Mouse (Mus musculus): Measurements from ENCODE around the gene Nmbr. TPM values are rescaled to one million over a fixed set of nuclear protein-coding genes. Genes with fewer than 3 reads are reported as not detected.

Nmbr gene
- 1.3 and 1.8 TPM in 2 replicates for polyA plus RNA-seq (2012; rRNA removed)

GRCm38 (mm10) chr10:14705072-14706066 is at the start of gene Nmbr, which contains the start of gene Vta1:
Gene Nmbr, plus strand, starts transcription at chr10:14705591.
Gene Vta1, minus strand, starts transcription at chr10:14705560.
- no peaks in the 10 kb centered on the region; the same call in 1 of the 2 replicates for H3K4me1 ChIP-seq (ENCODE audit: control insufficient read depth, insufficient read depth, low read length)
- no peak within 1 kb of the TSS for H3K27ac ChIP-seq (ENCODE audit: insufficient read depth, low read length)
- H3K4me3 ChIP-seq (ENCODE audit: insufficient read depth, low read length) = peak within 1 kb of the TSS; percentile 81
- TF ChIP-seq POLR2A (IDR thresholded peaks at IDR 0.05; ENCODE audit: extremely low read depth, insufficient read depth, low read length) (0 out of 2 replicates have a peak, but pooled peaks have one; percentile 37), CTCF (IDR thresholded peaks at IDR 0.05; ENCODE audit: extremely low read depth, insufficient read depth, low read length) (peak; percentile 88)

- no peak overlapping the region for H3K4me3 ChIP-seq (ENCODE audit: insufficient read depth, low read length)
- TF ChIP-seq CTCF (IDR thresholded peaks at IDR 0.05; ENCODE audit: extremely low read depth, insufficient read depth, low read length) = no peak
- no peak for TF ChIP-seq POLR2A (IDR thresholded peaks at IDR 0.05; ENCODE audit: extremely low read depth, insufficient read depth, low read length)
- no peak overlapping the region for H3K27ac ChIP-seq (ENCODE audit: insufficient read depth, low read length)
- no peaks in the 10 kb centered on the region for H3K4me1 ChIP-seq (ENCODE audit: control insufficient read depth, insufficient read depth, low read length)
Measured at GRCm38 (mm10) chr10:14660875-14661274, 44.5 kb upstream of the Nmbr start.

DNA sequence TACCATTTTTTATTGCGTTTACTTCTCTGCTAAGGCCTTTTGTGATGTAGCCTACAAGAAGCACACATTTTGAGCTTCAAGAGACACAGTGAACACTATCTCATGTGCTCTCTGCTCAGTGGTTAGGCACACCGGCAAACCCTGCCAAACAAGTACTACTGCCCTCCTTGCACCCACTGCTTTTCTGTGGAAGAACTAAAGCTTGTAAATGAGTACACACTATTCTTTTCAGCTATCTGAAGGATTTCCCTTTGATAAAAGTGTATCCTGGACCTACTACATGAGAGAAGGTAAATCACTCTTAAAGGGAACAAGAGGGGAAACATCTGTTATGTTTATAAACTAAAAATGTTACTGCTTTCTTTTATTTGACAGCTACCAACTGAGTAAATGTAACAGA is 39.2 kb upstream of the Nmbr start:
- no peak for TF ChIP-seq CTCF (IDR thresholded peaks at IDR 0.05; ENCODE audit: extremely low read depth, insufficient read depth, low read length)
- no peak for TF ChIP-seq POLR2A (IDR thresholded peaks at IDR 0.05; ENCODE audit: extremely low read depth, insufficient read depth, low read length)
- H3K4me3 ChIP-seq (ENCODE audit: insufficient read depth, low read length) = no peak overlapping the region
- peaks cover 2% of the 10 kb centered on the region; the same call in 1 of the 2 replicates for H3K4me1 ChIP-seq (ENCODE audit: control insufficient read depth, insufficient read depth, low read length)
- H3K27ac ChIP-seq (ENCODE audit: insufficient read depth, low read length) = no peak overlapping the region

DNA sequence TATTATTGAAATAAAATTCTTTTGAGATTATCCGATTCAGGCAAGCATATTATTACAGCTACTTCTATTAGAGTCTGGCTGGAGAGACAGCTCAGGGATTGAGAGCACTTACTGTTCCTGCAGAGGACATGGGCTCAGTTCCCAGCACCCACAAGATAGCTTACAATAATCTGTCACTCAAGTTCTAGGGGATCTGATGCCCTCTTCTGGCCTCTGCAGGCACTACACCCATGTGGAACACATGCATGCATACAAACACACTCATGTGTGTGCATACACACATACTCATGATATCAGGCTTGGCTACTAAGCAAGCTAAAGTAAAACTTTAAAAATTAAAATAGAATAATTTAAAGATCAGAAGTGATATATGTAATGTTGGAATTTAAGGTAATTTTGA is 19.7 kb upstream of the Nmbr start:
- no peak for TF ChIP-seq CTCF (IDR thresholded peaks at IDR 0.05; ENCODE audit: extremely low read depth, insufficient read depth, low read length)
- no peak for TF ChIP-seq POLR2A (IDR thresholded peaks at IDR 0.05; ENCODE audit: extremely low read depth, insufficient read depth, low read length)
- H3K4me1 ChIP-seq (ENCODE audit: control insufficient read depth, insufficient read depth, low read length) = no peaks in the 10 kb centered on the region
- no peak overlapping the region for H3K4me3 ChIP-seq (ENCODE audit: insufficient read depth, low read length)
- H3K27ac ChIP-seq (ENCODE audit: insufficient read depth, low read length) = no peak overlapping the region

- H3K4me1 ChIP-seq (ENCODE audit: control insufficient read depth, insufficient read depth, low read length) = no peaks in the 10 kb centered on the region
- H3K4me3 ChIP-seq (ENCODE audit: insufficient read depth, low read length) = no peak overlapping the region
- TF ChIP-seq CTCF (IDR thresholded peaks at IDR 0.05; ENCODE audit: extremely low read depth, insufficient read depth, low read length) (no peak), POLR2A (IDR thresholded peaks at IDR 0.05; ENCODE audit: extremely low read depth, insufficient read depth, low read length) (no peak)
- no peak overlapping the region for H3K27ac ChIP-seq (ENCODE audit: insufficient read depth, low read length)
Measured at GRCm38 (mm10) chr10:14688785-14689442, 16.5 kb upstream of the Nmbr start.

DNA sequence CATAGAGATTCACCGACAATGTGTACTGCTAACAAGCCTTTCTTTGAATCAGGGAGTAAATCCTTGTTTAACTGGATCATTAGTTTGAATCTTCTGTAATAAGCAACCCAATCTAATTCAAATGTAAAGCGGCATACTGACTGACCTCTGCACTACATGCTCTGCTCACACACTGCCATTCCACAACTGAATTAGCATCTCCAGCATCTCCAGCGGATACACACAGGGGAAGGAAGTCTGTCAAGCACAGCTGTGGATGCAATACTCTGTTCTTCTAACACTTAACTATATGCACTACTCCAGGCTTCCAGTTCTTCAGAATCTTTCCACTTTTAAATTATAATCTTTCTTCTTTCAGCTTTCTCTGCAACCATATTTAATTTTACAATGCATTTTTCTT is 15.0 kb upstream of the Nmbr start:
- Histone ChIP-seq H3K4me3 (ENCODE audit: insufficient read depth, low read length) (no peak overlapping the region), H3K4me1 (ENCODE audit: control insufficient read depth, insufficient read depth, low read length) (no peaks in the 10 kb centered on the region), H3K27ac (ENCODE audit: insufficient read depth, low read length) (no peak overlapping the region)
- TF ChIP-seq CTCF (IDR thresholded peaks at IDR 0.05; ENCODE audit: extremely low read depth, insufficient read depth, low read length) (no peak), POLR2A (IDR thresholded peaks at IDR 0.05; ENCODE audit: extremely low read depth, insufficient read depth, low read length) (no peak)

DNA sequence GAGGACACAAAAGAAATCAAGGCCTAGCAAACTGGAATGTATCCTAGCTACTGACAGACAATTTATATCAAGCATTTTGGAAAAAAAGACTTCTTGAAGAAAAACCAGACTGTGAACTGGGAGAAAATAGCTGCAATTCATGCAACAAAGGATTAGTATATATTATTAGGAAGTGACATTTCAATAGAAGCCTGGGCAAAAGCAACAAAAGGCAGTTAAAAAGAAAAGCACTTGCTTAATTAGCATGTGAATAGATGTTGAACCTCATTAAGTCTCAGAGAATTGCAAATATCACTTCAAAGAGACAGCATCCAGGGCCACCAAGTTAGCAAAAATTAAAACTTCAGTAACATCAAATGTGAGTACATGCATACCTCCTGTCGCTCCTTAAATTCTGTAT is 2.2 kb upstream of the Nmbr start:
- Histone ChIP-seq H3K4me3 (ENCODE audit: insufficient read depth, low read length) (no peak overlapping the region), H3K4me1 (ENCODE audit: control insufficient read depth, insufficient read depth, low read length) (no peaks in the 10 kb centered on the region; the same call in 1 of the 2 replicates), H3K27ac (ENCODE audit: insufficient read depth, low read length) (no peak overlapping the region)
- no peak for TF ChIP-seq CTCF (IDR thresholded peaks at IDR 0.05; ENCODE audit: extremely low read depth, insufficient read depth, low read length)
- no peak for TF ChIP-seq POLR2A (IDR thresholded peaks at IDR 0.05; ENCODE audit: extremely low read depth, insufficient read depth, low read length)

GRCm38 (mm10) chr10:14703830-14704420 is 1.5 kb upstream of the Nmbr start:
- no peak overlapping the region for H3K27ac ChIP-seq (ENCODE audit: insufficient read depth, low read length)
- H3K4me3 ChIP-seq (ENCODE audit: insufficient read depth, low read length) = no peak overlapping the region; the same call in 1 of the 2 replicates
- no peaks in the 10 kb centered on the region; the same call in 1 of the 2 replicates for H3K4me1 ChIP-seq (ENCODE audit: control insufficient read depth, insufficient read depth, low read length)
- no peak for TF ChIP-seq CTCF (IDR thresholded peaks at IDR 0.05; ENCODE audit: extremely low read depth, insufficient read depth, low read length)
- TF ChIP-seq POLR2A (IDR thresholded peaks at IDR 0.05; ENCODE audit: extremely low read depth, insufficient read depth, low read length) = no peak

- H3K4me3 ChIP-seq (ENCODE audit: insufficient read depth, low read length) = no peak within 1 kb of the TSS
- H3K4me1 ChIP-seq (ENCODE audit: control insufficient read depth, insufficient read depth, low read length) = no peaks in the 10 kb centered on the region
- no peak within 1 kb of the TSS for H3K27ac ChIP-seq (ENCODE audit: insufficient read depth, low read length)
- no peak for TF ChIP-seq POLR2A (IDR thresholded peaks at IDR 0.05; ENCODE audit: extremely low read depth, insufficient read depth, low read length)
- no peak for TF ChIP-seq CTCF (IDR thresholded peaks at IDR 0.05; ENCODE audit: extremely low read depth, insufficient read depth, low read length)
Measured at GRCm38 (mm10) chr10:14718114-14718513, 12.7 kb downstream of the Nmbr start, which contains the start of gene Gje1. Gene Gje1, minus strand, starts transcription at chr10:14718214.
